Mouse (Mus musculus) CH12.LX (cell line): ENCODE results near the gene Tbc1d7.

Experiments used
- CHD2 ChIP-seq: IDR thresholded peaks from 2 replicates; pipeline ENCODE4 v1.6.1; 2011; ENCODE audit warnings: low read length, improper control_type of control experiment
- CTCF ChIP-seq, 2 experiments: IDR thresholded peaks in 1 of 2; conservative IDR thresholded peaks in 1 of 2; 2 replicates each; pipeline ENCODE4 v1.5.1; 2011 to 2012; ENCODE audit warnings: low read depth in 2 of 2, low read length in 2 of 2, improper control_type of control experiment in 1 of 2, inconsistent platforms in 1 of 2, mild to moderate bottlenecking in 1 of 2, moderate library complexity in 1 of 2
- ELF1 ChIP-seq: IDR thresholded peaks from 2 replicates; pipeline ENCODE4 v1.6.1; 2014; ENCODE audit warnings: low read depth, mild to moderate bottlenecking, inconsistent platforms, low read length, improper control_type of control experiment
- EP300 ChIP-seq: IDR thresholded peaks from 2 replicates; pipeline ENCODE4 v1.6.1; 2011; ENCODE audit warnings: low read length, improper control_type of control experiment
- JUN ChIP-seq: IDR thresholded peaks from 2 replicates; pipeline ENCODE4 v1.6.1; 2011; ENCODE audit warnings: low read depth, mild to moderate bottlenecking, low read length, improper control_type of control experiment, moderate library complexity; ENCODE audit not compliant: insufficient read depth
- MAX ChIP-seq: IDR thresholded peaks from 2 replicates; pipeline ENCODE4 v1.6.1; 2011; ENCODE audit warnings: low read length, improper control_type of control experiment
- POLR2A ChIP-seq: IDR thresholded peaks from 2 replicates; pipeline ENCODE4 v1.6.1; 2011; ENCODE audit warnings: low read depth, mild to moderate bottlenecking, improper control_type of control experiment, low read length
- POLR2AphosphoS2 ChIP-seq: IDR thresholded peaks from 2 replicates; pipeline ENCODE4 v1.6.1; 2011; ENCODE audit warnings: low read depth, low read length, improper control_type of control experiment
- SMC3 ChIP-seq: IDR thresholded peaks from 2 replicates; pipeline ENCODE4 v1.6.1; 2011; ENCODE audit warnings: low read depth, low read length, improper control_type of control experiment
- TCF12 ChIP-seq: IDR thresholded peaks from 2 replicates; pipeline ENCODE4 v1.6.1; 2014; ENCODE audit warnings: low read depth, mild to moderate bottlenecking, inconsistent platforms, low read length, improper control_type of control experiment
- ZMIZ1 ChIP-seq: IDR thresholded peaks from 2 replicates; pipeline ENCODE4 v1.6.1; 2012; ENCODE audit warnings: low read depth, mild to moderate bottlenecking, inconsistent platforms, low read length, improper control_type of control experiment

DNA sequence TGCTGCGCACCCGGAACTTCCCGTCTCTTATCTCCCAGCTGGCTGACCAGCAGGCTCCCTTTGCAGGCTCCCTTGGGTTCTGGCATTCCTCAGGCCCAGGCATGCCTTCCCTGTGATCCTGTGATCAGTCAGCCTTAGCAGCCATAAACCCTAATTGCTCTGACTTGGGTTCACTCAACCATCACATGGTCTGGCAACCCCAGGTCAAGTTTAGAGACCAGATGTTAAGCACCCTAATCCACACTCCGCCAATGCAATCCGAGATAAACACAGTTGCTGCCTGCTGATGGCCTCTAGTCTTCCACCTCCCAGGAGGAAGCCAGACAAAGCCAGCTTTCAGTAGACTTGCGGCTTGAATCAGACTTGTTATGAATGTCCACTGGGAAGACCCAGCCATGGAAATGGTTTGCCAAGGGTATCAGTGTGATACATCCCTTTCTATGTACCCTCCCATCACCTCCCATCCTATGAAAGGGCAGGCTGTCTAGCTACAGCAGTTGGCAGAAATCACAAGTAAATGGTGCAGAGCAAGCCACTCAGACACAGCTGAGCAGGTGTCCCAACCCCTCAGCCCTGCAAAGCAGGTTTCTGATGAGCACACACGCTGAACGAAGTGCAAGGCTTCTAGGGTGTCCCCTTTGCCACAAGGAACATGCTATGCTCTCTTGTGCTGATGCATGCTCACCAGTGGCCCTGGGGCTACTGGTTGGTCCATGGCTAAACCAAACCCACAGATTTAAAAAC is 24.6 kb downstream of the Tbc1d7 start:
- TF ChIP-seq CTCF (conservative IDR thresholded peaks at IDR 0.05 in 1 of 2, IDR thresholded peaks at IDR 0.05 in 1 of 2; ENCODE audit: low read depth in 2 of 2, low read length in 2 of 2) (no peak), POLR2A (no peak), TCF12 (no peak), POLR2AphosphoS2 (no peak), JUN (no peak), EP300 (no peak), ELF1 (no peak), CHD2 (no peak), ZMIZ1 (no peak), MAX (no peak), SMC3 (no peak)
